Mouse (Mus musculus) intestine, embryonic 16.5 days (tissue): ENCODE measurements around the gene Gm4450. TPM values are rescaled to one million over a fixed set of nuclear protein-coding genes. Genes with fewer than 3 reads are reported as not detected.
"Not testable (repeated sequence)": the region's sequence is repeated elsewhere in the genome, so short reads cannot be mapped to it uniquely, and the experiment has no call there.

Experiments
- ATAC-seq: fragments of 200-750 bp; cut with Nextera tagmentation; 2 replicates; pipeline ENCODE4 v1.8.0; 2017; ENCODE audit warnings: moderate TSS enrichment, moderate library complexity
- H3K27ac ChIP-seq: fragments of 300-500 bp; sonication (generic); 2 replicates; pipeline ENCODE4 v1.5.1; 2014; ENCODE audit warnings: mild to moderate bottlenecking, low read length
- H3K27me3 ChIP-seq: fragments of 300-500 bp; sonication (generic); replicated peaks from 2 replicates; pipeline ENCODE4 v1.6.1; 2014; ENCODE audit warnings: low read length, control low read depth, mixed read lengths; ENCODE audit not compliant: control insufficient read depth, insufficient read depth
- H3K36me3 ChIP-seq: fragments of 300-500 bp; sonication (generic); 2 replicates; pipeline ENCODE4 v1.6.1; 2014; ENCODE audit warnings: low read length, control low read depth; ENCODE audit not compliant: control insufficient read depth, insufficient read depth
- H3K4me1 ChIP-seq: fragments of 300-500 bp; sonication (generic); 2 replicates; pipeline ENCODE4 v1.6.1; 2014; ENCODE audit warnings: low read length, control low read depth, mixed read lengths; ENCODE audit not compliant: control insufficient read depth, insufficient read depth
- H3K4me2 ChIP-seq: fragments of 300-500 bp; sonication (generic); 2 replicates; pipeline ENCODE4 v1.6.1; 2014; ENCODE audit warnings: low read depth, low read length, control low read depth
- H3K4me3 ChIP-seq: fragments of 300-500 bp; sonication (generic); 2 replicates; pipeline ENCODE4 v1.5.1; 2014; ENCODE audit warnings: mild to moderate bottlenecking, low read length
- H3K9ac ChIP-seq: fragments of 300-500 bp; sonication (generic); 2 replicates; pipeline ENCODE4 v1.6.1; 2014; ENCODE audit warnings: low read depth, low read length
- H3K9me3 ChIP-seq: fragments of 300-500 bp; sonication (generic); 2 replicates; pipeline ENCODE4 v1.6.1; 2016; ENCODE audit warnings: low read length, control low read depth; ENCODE audit not compliant: control insufficient read depth
- WGBS: fragments of 180-500 bp; shearing (Covaris S2); extraction: QIAGEN DNeasy Blood & Tissue Kit; methylation state at CpG from one replicate; pipeline ENCODE4 v1.1.7; 2014; 5-methylcytosine and 5-hydroxymethylcytosine counted together
- polyA plus RNA-seq: library from polyadenylated mRNA; unstranded; fragments of >200 nt; fragmentation: Nextera tagmentation; extraction: Ambion mirVana; gene quantifications from 2 replicates; pipeline ENCODE4 v1.2.1, GENCODE M21; 2015

Gene Gm4450
- polyA plus RNA-seq: not detected in 2 replicates

GRCm38 (mm10) chr3:98457026-98457425 is at the start of gene Gm4450:
Gene Gm4450, minus strand, starts transcription at chr3:98457126.
- not testable (repeated sequence) for H3K9me3 ChIP-seq, H3K36me3 ChIP-seq, H3K4me2 ChIP-seq, H3K4me3 ChIP-seq, H3K4me1 ChIP-seq, H3K27ac ChIP-seq, ATAC-seq, H3K27me3 ChIP-seq, H3K9ac ChIP-seq
- WGBS: no CpG with 5 or more reads among the region's 1 CpGs

- not testable (repeated sequence) for H3K27me3 ChIP-seq, H3K4me3 ChIP-seq, H3K4me2 ChIP-seq, ATAC-seq, H3K36me3 ChIP-seq, H3K9ac ChIP-seq, H3K4me1 ChIP-seq, H3K27ac ChIP-seq, H3K9me3 ChIP-seq
Observed at GRCm38 (mm10) chr3:98497401-98497800, 40.5 kb upstream of the Gm4450 start.

- not testable (repeated sequence) for H3K4me3 ChIP-seq
- ATAC-seq: 0 out of 2 replicates have a peak, but pooled peaks have one; percentile 36
Observed at GRCm38 (mm10) chr3:98496762-98497161, 39.8 kb upstream of the Gm4450 start.

GRCm38 (mm10) chr3:98495055-98495454 is 38.1 kb upstream of the Gm4450 start:
- H3K27ac ChIP-seq, H3K36me3 ChIP-seq, H3K9me3 ChIP-seq, H3K9ac ChIP-seq, H3K4me3 ChIP-seq, H3K4me1 ChIP-seq, H3K27me3 ChIP-seq, ATAC-seq, H3K4me2 ChIP-seq: not testable (repeated sequence)

More at GRCm38 (mm10) chr3:98496762-98497161, 39.8 kb upstream of the Gm4450 start:
- not testable (repeated sequence) for H3K36me3 ChIP-seq, H3K4me2 ChIP-seq, H3K4me1 ChIP-seq, H3K9me3 ChIP-seq, H3K27ac ChIP-seq, H3K9ac ChIP-seq, H3K27me3 ChIP-seq
- no CpG with 5 or more reads among the region's 2 CpGs for WGBS

GRCm38 (mm10) chr3:98494184-98494583 is 37.3 kb upstream of the Gm4450 start:
- not testable (repeated sequence) for H3K4me1 ChIP-seq, H3K27ac ChIP-seq, H3K4me3 ChIP-seq, H3K27me3 ChIP-seq, ATAC-seq, H3K4me2 ChIP-seq, H3K9ac ChIP-seq, H3K9me3 ChIP-seq, H3K36me3 ChIP-seq

- H3K4me2 ChIP-seq: not testable (repeated sequence)
Observed at GRCm38 (mm10) chr3:98471499-98471898, 14.6 kb upstream of the Gm4450 start.

GRCm38 (mm10) chr3:98471057-98471456 is 14.1 kb upstream of the Gm4450 start:
- not testable (repeated sequence) for H3K4me3 ChIP-seq, ATAC-seq, H3K27ac ChIP-seq, H3K36me3 ChIP-seq, H3K9ac ChIP-seq, H3K4me1 ChIP-seq, H3K9me3 ChIP-seq, H3K4me2 ChIP-seq, H3K27me3 ChIP-seq
- no CpG with 5 or more reads among the region's 1 CpGs for WGBS

More at GRCm38 (mm10) chr3:98471499-98471898, 14.6 kb upstream of the Gm4450 start:
- H3K9ac ChIP-seq, H3K4me1 ChIP-seq, H3K4me3 ChIP-seq, H3K9me3 ChIP-seq, H3K27me3 ChIP-seq, ATAC-seq, H3K36me3 ChIP-seq, H3K27ac ChIP-seq: not testable (repeated sequence)

- ATAC-seq, H3K27ac ChIP-seq: not testable (repeated sequence)
- WGBS: no CpG with 5 or more reads among the region's 2 CpGs
Observed at GRCm38 (mm10) chr3:98469323-98469722, 12.4 kb upstream of the Gm4450 start.

GRCm38 (mm10) chr3:98453786-98454185 is 3.1 kb downstream of the Gm4450 start:
- H3K36me3 ChIP-seq, H3K27me3 ChIP-seq, H3K9ac ChIP-seq, ATAC-seq, H3K4me3 ChIP-seq, H3K9me3 ChIP-seq, H3K27ac ChIP-seq, H3K4me1 ChIP-seq, H3K4me2 ChIP-seq: not testable (repeated sequence)
- WGBS: 61% methylated on average over 5 of the region's 5 CpGs

More at GRCm38 (mm10) chr3:98469323-98469722, 12.4 kb upstream of the Gm4450 start:
- not testable (repeated sequence) for H3K9me3 ChIP-seq, H3K4me3 ChIP-seq, H3K4me1 ChIP-seq, H3K9ac ChIP-seq, H3K36me3 ChIP-seq, H3K4me2 ChIP-seq, H3K27me3 ChIP-seq

- H3K27ac ChIP-seq, ATAC-seq, H3K4me3 ChIP-seq, H3K4me1 ChIP-seq, H3K9ac ChIP-seq, H3K36me3 ChIP-seq, H3K9me3 ChIP-seq, H3K27me3 ChIP-seq, H3K4me2 ChIP-seq: not testable (repeated sequence)
- 67% methylated on average over 1 of the region's 1 CpGs for WGBS
Observed at GRCm38 (mm10) chr3:98443924-98444323, 13.0 kb downstream of the Gm4450 start.
